Mouse (Mus musculus) E14TG2a.4 (cell line): ENCODE data around the gene Ngly1.
A peak's percentile ranks its signal among the peaks of the same experiment; 100 is the strongest.

Source experiments
- H3K27me3 ChIP-seq: 2 replicates; pipeline ENCODE4 v1.6.1; 2014; ENCODE audit warnings: low read length, control low read depth; ENCODE audit not compliant: insufficient read depth
- H3K36me3 ChIP-seq: 2 replicates; pipeline ENCODE4 v1.6.1; 2014; ENCODE audit warnings: low read length, control low read depth; ENCODE audit not compliant: insufficient read depth
- H3K4me1 ChIP-seq: replicated peaks from 2 replicates; pipeline ENCODE4 v1.6.1; 2014; ENCODE audit warnings: low read depth, low read length, control low read depth
- H3K4me3 ChIP-seq: replicated peaks from 2 replicates; pipeline ENCODE4 v1.5.1; 2014; ENCODE audit warnings: mild to moderate bottlenecking, low read length
- H3K9me3 ChIP-seq: 2 replicates; pipeline ENCODE4 v1.6.1; 2014; ENCODE audit warnings: low read length, control low read depth
- CTCF ChIP-seq: conservative IDR thresholded peaks from 2 replicates; pipeline ENCODE4 v1.5.1; 2014; ENCODE audit warnings: low read length
- NANOG ChIP-seq: IDR thresholded peaks from 2 replicates; pipeline ENCODE4 v1.6.1; 2014; ENCODE audit warnings: borderline replicate concordance, low read length, mixed read lengths
- POU5F1 ChIP-seq: IDR thresholded peaks from 2 replicates; pipeline ENCODE4 v1.6.1; 2014; ENCODE audit warnings: low read length, borderline replicate concordance

Gene Ngly1

DNA sequence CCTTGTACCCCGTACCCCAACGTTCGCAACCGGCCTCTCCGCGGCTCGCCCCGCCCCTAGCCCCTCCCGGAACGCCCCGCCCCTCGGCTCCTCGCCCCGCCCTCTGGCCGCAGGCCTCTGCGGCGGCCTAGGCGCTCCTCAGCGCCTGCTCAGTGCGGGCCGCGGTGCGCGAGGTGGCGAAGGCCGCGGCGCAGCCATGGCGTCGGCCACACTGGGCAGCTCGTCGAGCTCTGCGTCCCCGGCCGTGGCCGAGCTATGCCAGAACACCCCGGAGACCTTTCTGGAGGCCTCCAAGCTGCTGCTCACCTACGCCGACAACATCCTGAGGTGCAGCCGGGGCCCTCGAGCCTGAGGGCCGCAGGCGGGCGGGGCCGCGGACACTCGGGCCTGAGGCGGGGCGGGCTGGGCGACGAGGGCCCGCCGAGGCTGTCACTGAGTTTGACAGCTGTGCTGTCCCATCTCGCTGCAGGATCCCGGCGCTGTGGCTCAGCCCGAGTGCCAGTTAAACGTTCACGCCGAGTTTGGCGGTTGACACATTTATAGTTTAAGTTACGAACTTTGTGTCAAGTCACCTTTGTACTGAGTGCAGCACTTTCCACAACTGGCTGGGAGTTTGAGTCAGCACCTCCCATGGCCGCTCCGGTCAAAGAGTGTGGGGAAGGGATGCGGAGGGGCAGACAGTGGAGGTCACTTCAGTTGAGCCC, at the start of gene Ngly1, which contains the start of gene Oxsm:
Gene Ngly1, plus strand, starts transcription at position 110 of the 704 bp plus-strand sequence.
Gene Oxsm, minus strand, starts transcription at position 638 of the 704 bp plus-strand sequence.
- H3K36me3 ChIP-seq, result no peaks in the 10 kb centered on the region
- TF ChIP-seq NANOG, result no peak
- no peak for TF ChIP-seq CTCF
- TF ChIP-seq POU5F1, result no peak
- H3K27me3 ChIP-seq, result 0 out of 2 replicates have a peak, but pooled peaks cover 2% of the 10 kb centered on the region
- peaks cover 5% of the 10 kb centered on the region; the same call in 1 of the 2 replicates for H3K4me1 ChIP-seq
- peak within 1 kb of the TSS; percentile 82 for H3K4me3 ChIP-seq
- no peaks in the 10 kb centered on the region for H3K9me3 ChIP-seq

DNA sequence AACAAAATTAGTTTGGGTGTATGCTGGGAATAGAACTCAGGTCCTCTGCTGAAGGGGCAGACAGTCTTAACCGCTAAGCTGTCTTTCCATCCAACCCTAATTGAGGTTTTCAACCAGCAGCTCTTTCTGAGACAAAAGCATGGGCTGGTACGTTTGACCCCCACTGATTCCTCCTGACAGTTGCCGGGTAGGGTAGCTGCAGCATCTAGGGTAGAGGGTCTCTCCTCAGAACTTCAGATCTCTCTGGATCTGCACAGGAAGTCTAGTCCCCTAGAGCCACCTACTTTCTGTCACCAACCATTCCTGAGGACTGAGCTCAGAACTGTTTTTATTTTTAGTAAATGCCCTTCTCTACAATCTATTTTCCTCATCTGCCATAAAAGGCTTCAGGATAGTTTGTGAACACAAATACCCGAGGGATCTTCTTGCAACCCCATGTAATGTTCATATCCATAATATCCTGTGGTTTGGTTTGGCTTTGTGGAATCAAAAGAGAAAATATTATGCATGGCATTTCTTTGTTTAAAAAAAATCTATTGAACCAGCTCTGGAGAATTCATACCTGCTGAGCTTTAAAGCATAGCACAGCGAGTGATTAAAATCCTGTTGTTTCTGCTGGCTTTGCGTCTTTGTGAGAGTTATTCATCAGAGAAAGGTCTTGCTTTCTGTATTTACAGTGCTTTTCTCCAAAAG, 48.7 kb upstream of the Ngly1 start:
- H3K27me3 ChIP-seq, result no peaks in the 10 kb centered on the region
- H3K36me3 ChIP-seq, result no peaks in the 10 kb centered on the region
- TF ChIP-seq POU5F1 (no peak), CTCF (no peak), NANOG (no peak)
- no peak overlapping the region for H3K4me3 ChIP-seq
- H3K4me1 ChIP-seq, result no peaks in the 10 kb centered on the region
- peaks cover 42% of the 10 kb centered on the region for H3K9me3 ChIP-seq

DNA sequence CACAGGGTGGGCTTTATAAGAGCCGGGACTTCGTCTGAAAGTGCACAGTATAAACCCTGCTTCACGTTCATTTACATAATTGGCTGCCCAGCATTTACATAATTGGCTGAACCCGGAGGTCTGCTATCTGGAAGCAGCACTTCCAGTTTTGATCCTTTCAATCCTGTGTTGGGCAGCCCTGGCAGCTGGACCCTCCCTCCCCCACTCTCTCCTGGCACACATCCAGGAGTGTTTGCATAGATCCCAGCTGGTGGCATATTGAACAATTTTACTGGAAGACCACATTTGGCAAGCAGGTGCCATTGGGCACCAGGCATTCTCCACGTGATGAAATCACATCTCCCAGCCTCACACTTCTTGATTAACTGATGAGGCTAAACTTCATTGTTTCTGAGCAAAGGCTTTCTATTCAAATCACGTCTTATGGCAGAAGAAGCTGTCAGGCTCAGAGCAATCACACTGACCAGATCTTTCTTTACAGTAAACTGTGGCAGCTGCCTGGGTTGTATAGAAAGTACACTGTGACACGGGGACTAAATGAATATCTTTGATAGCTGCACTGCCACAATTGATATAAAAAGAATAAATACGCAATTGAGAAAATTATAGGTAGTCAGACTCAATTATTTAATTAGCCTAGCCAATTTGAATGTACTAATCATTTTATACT, 48.0 kb upstream of the Ngly1 start:
- no peaks in the 10 kb centered on the region for H3K27me3 ChIP-seq
- H3K4me3 ChIP-seq, result no peak overlapping the region
- TF ChIP-seq POU5F1, result no peak
- peaks cover 49% of the 10 kb centered on the region for H3K9me3 ChIP-seq
- no peaks in the 10 kb centered on the region for H3K36me3 ChIP-seq
- no peaks in the 10 kb centered on the region for H3K4me1 ChIP-seq

DNA sequence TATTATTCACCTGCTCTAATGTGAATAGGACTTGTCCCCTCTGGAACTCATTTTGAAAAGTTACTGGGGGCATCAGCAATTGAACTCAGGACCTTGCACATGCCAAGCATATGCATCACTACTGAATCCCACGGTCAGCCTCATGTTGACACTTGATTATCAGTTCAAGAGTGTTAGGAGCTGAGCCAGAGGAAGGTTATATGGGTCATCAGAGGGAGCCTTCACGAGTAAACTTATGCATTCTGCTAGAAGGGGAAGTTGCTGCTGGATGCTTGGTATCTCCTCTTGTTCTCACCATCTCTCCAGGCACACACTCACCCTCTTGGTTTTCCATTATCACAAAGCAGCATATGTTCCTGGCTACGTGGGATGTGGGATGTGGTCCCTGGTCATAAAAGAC, 47.4 kb upstream of the Ngly1 start:
- H3K4me3 ChIP-seq, result no peak overlapping the region

DNA sequence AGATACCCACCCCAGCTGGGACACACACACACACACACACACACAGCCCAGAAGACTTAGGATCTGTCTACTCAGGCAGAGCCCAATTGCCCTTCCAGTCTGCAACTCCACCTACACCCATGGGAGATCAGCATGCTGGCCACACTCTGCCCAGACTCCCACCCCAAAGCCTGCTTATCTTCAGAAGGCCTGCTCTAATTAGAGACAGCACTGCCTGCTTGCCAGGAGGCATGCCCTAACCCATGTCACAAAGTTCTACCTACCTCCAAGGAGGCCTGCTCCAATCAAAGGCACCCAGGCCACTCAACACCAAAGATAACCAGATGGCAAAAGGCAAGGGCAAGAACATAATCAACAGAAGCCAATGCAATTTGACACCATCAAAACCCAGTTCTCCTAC, 41.4 kb upstream of the Ngly1 start:
- H3K9me3 ChIP-seq, result peaks cover 64% of the 10 kb centered on the region
- no peaks in the 10 kb centered on the region for H3K4me1 ChIP-seq
- H3K36me3 ChIP-seq, result no peaks in the 10 kb centered on the region
- TF ChIP-seq NANOG, result no peak
- no peak for TF ChIP-seq POU5F1
- no peak for TF ChIP-seq CTCF
- no peaks in the 10 kb centered on the region for H3K27me3 ChIP-seq
- H3K4me3 ChIP-seq, result no peak overlapping the region

More for the DNA sequence above, 47.4 kb upstream of the Ngly1 start:
- TF ChIP-seq POU5F1 (no peak), CTCF (no peak), NANOG (no peak)
- no peaks in the 10 kb centered on the region for H3K4me1 ChIP-seq
- H3K9me3 ChIP-seq, result peaks cover 55% of the 10 kb centered on the region
- H3K36me3 ChIP-seq, result no peaks in the 10 kb centered on the region
- H3K27me3 ChIP-seq, result no peaks in the 10 kb centered on the region

DNA sequence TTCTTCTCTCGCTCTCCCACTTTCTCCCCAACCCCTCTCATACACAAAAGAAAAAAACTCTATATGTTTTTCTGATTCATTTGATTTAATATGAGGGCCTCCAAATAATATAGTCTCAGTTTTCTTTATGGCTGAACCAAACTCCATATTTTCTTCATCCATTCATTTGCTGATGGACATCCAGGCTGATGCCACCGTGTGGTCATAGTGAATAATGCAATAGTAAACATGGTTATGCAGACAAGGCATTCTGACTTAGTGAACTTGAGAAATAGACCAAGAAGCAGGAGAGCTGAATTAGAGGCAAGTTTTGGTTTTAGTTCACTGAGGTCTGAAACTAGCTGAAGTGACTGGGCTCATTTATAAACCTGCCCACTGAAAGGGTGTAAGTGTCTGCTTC, 30.1 kb upstream of the Ngly1 start:
- H3K4me1 ChIP-seq, result no peaks in the 10 kb centered on the region

DNA sequence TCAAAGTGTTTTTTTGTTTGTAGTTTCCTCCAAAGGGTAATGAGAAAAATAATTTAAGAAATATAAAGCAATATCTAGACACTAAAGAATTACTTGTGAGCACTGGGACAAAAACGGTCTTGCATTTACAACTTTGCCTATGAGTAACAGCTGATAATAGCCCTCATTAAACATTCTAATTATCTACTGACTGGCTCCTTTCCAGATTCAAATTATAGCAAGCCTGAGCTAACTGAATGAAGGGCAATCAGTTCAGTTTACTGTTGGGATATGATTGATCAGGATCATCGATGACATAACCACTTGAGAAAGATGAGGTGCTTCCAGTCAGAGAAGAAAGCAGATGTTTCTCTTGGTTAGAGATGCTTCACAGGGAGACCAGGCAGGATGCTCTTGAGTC, 19.7 kb upstream of the Ngly1 start:
- Histone ChIP-seq H3K27me3 (no peaks in the 10 kb centered on the region), H3K4me3 (no peak overlapping the region), H3K36me3 (no peaks in the 10 kb centered on the region), H3K4me1 (no peaks in the 10 kb centered on the region), H3K9me3 (peaks cover 21% of the 10 kb centered on the region)
- no peak for TF ChIP-seq NANOG
- no peak for TF ChIP-seq CTCF
- TF ChIP-seq POU5F1, result no peak

More for the DNA sequence above, 30.1 kb upstream of the Ngly1 start:
- Histone ChIP-seq H3K9me3 (peaks cover 18% of the 10 kb centered on the region), H3K36me3 (no peaks in the 10 kb centered on the region), H3K4me3 (no peak overlapping the region), H3K27me3 (no peaks in the 10 kb centered on the region)
- no peak for TF ChIP-seq NANOG
- TF ChIP-seq POU5F1, result no peak
- peak; percentile 23 for TF ChIP-seq CTCF

DNA sequence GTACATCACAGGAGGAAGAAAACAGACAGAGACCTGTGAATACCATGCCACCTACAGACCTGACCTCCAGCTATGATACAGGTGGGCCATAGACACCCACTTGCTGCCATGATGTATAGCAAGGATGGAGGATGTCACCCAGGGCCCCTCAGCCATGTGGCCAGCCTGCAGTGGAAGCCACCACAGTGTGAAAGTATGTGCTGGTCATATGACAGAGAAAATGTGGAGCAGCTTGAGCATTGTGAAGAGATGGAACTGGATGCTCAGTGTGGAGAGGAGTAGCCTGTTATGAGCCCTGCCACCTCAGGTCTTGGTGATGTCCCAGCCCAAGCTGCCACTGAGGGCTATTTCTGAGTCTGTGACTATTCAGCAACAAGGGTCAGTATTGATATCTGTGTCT, 18.5 kb upstream of the Ngly1 start:
- Histone ChIP-seq H3K9me3 (peaks cover 10% of the 10 kb centered on the region), H3K27me3 (no peaks in the 10 kb centered on the region), H3K4me3 (no peak overlapping the region), H3K36me3 (no peaks in the 10 kb centered on the region), H3K4me1 (no peaks in the 10 kb centered on the region)
- TF ChIP-seq CTCF (no peak), POU5F1 (no peak), NANOG (no peak)
